Mouse (Mus musculus) limb, embryonic 14.5 days (tissue): ENCODE measurements around the gene Amigo1. TPM values are rescaled to one million over a fixed set of nuclear protein-coding genes. Genes with fewer than 3 reads are reported as not detected.
A peak's percentile ranks its signal among the peaks of the same experiment; 100 is the strongest.

Experiments
- ATAC-seq: fragments of 200-750 bp; cut with Nextera tagmentation; 2 replicates; pipeline ENCODE4 v1.8.0; 2017; ENCODE audit warnings: low read depth, moderate number of reproducible peaks, moderate TSS enrichment; ENCODE audit not compliant: low FRiP score
- DNase-seq: peaks from one replicate; pipeline ENCODE4 v3.0.0-alpha.2; 2015; ENCODE audit warnings: low spot score
- H3K27ac ChIP-seq: fragments of 300-500 bp; sonication (generic); replicated peaks from 2 replicates; pipeline ENCODE4 v1.5.1; 2014; ENCODE audit warnings: low read depth, mild to moderate bottlenecking, low read length, moderate library complexity, mixed read lengths
- H3K27me3 ChIP-seq: fragments of 300-500 bp; sonication (generic); 2 replicates; pipeline ENCODE4 v1.6.1; 2014; ENCODE audit warnings: low read length, mixed read lengths; ENCODE audit not compliant: control insufficient read depth, insufficient read depth
- H3K36me3 ChIP-seq: fragments of 300-500 bp; sonication (generic); 2 replicates; pipeline ENCODE4 v1.6.1; 2014; ENCODE audit warnings: mild to moderate bottlenecking, low read length, moderate library complexity, mixed read lengths; ENCODE audit not compliant: control insufficient read depth, insufficient read depth
- H3K4me1 ChIP-seq: fragments of 300-500 bp; sonication (generic); 2 replicates; pipeline ENCODE4 v1.6.1; 2014; ENCODE audit warnings: antibody characterized with exemption, low read length, mixed read lengths; ENCODE audit not compliant: control insufficient read depth, insufficient read depth
- H3K4me2 ChIP-seq: fragments of 300-500 bp; sonication (generic); replicated peaks from 2 replicates; pipeline ENCODE4 v1.6.1; 2014; ENCODE audit warnings: low read depth, mild to moderate bottlenecking, low read length, moderate library complexity; ENCODE audit not compliant: severe bottlenecking
- H3K4me3 ChIP-seq: fragments of 300-500 bp; sonication (generic); replicated peaks from 2 replicates; pipeline ENCODE4 v1.5.1; 2014; ENCODE audit warnings: low read length
- H3K9ac ChIP-seq: fragments of 300-500 bp; sonication (generic); 2 replicates; pipeline ENCODE4 v1.6.1; 2014; ENCODE audit warnings: mild to moderate bottlenecking, low read depth, low read length, moderate library complexity; ENCODE audit not compliant: severe bottlenecking
- H3K9me3 ChIP-seq: fragments of 300-500 bp; sonication (generic); 2 replicates; pipeline ENCODE4 v1.6.1; 2016; ENCODE audit warnings: low read length; ENCODE audit not compliant: control insufficient read depth
- POLR2A ChIP-seq: fragments of 200-500 bp; IDR thresholded peaks from 2 replicates; pipeline ENCODE4 v1.8.0; 2012; ENCODE audit warnings: inconsistent platforms, mild to moderate bottlenecking, moderate library complexity, borderline replicate concordance; ENCODE audit not compliant: insufficient read depth, insufficient read length; ENCODE audit errors: extremely low read depth
- WGBS: fragments of 180-500 bp; shearing (Covaris S2); extraction: QIAGEN DNeasy Blood & Tissue Kit; methylation state at CpG from one replicate; pipeline ENCODE4 v1.1.7; 2014; 5-methylcytosine and 5-hydroxymethylcytosine counted together
- polyA plus RNA-seq, 2 experiments: library from polyadenylated mRNA; depleted of rRNA in 1 of 2; stranded (reverse) in 1 of 2; unstranded in 1 of 2; fragments of >200 nt; fragmentation: Nextera tagmentation in 1 of 2; extraction: Ambion mirVana in 1 of 2; gene quantifications; 2 replicates each; pipeline versions ENCODE4 v1.2.1 to v1.2.3; 2012 to 2014

Gene Amigo1
- polyA plus RNA-seq, 2 experiments, result 5.4 to 11.3 TPM

- peak overlapping the region; percentile 71 for H3K9ac ChIP-seq
- no peaks in the 10 kb centered on the region for H3K9me3 ChIP-seq
- peak overlapping the region; percentile 73 for H3K4me3 ChIP-seq
- H3K27me3 ChIP-seq, result no peaks in the 10 kb centered on the region; the same call in 1 of the 2 replicates
- TF ChIP-seq POLR2A, result no peak
- DNase-seq (no peak), ATAC-seq (no peak)
- peak overlapping the region; percentile 92 for H3K4me2 ChIP-seq
- 0 out of 2 replicates have a peak, but pooled peaks cover 2% of the 10 kb centered on the region for H3K4me1 ChIP-seq
- no peak overlapping the region for H3K27ac ChIP-seq
- WGBS, result 3% methylated on average over 16 of the region's 16 CpGs
- 0 out of 2 replicates have a peak, but pooled peaks cover 6% of the 10 kb centered on the region for H3K36me3 ChIP-seq
These were observed 556 bp upstream of the Amigo1 start for GRCm38 (mm10) chr3:108185460-108186097.

GRCm38 (mm10) chr3:108187111-108187795, 1.1 kb downstream of the Amigo1 start:
- Histone ChIP-seq H3K9me3 (no peaks in the 10 kb centered on the region), H3K4me2 (peak overlapping the region; percentile 92), H3K36me3 (0 out of 2 replicates have a peak, but pooled peaks cover 6% of the 10 kb centered on the region), H3K4me1 (0 out of 2 replicates have a peak, but pooled peaks cover 2% of the 10 kb centered on the region), H3K9ac (peak overlapping the region; percentile 71; the same call in 1 of the 2 replicates), H3K4me3 (peak overlapping the region; percentile 73), H3K27me3 (no peaks in the 10 kb centered on the region; the same call in 1 of the 2 replicates), H3K27ac (no peak overlapping the region)
- no peak for TF ChIP-seq POLR2A
- DNase-seq (no peak), ATAC-seq (no peak)
- 58% methylated on average over 20 of the region's 20 CpGs for WGBS

GRCm38 (mm10) chr3:108188716-108189490, 2.8 kb downstream of the Amigo1 start:
- Histone ChIP-seq H3K9me3 (no peaks in the 10 kb centered on the region), H3K4me3 (no peak overlapping the region), H3K9ac (no peak overlapping the region), H3K27me3 (no peaks in the 10 kb centered on the region; the same call in 1 of the 2 replicates), H3K4me2 (no peak overlapping the region), H3K4me1 (0 out of 2 replicates have a peak, but pooled peaks cover 2% of the 10 kb centered on the region), H3K27ac (no peak overlapping the region), H3K36me3 (0 out of 2 replicates have a peak, but pooled peaks cover 6% of the 10 kb centered on the region)
- TF ChIP-seq POLR2A, result no peak
- 70% methylated on average over 9 of the region's 9 CpGs for WGBS
- ATAC-seq, result no peak
- DNase-seq, result no peak

GRCm38 (mm10) chr3:108189897-108190296, 3.8 kb downstream of the Amigo1 start:
- Histone ChIP-seq H3K27ac (no peak overlapping the region), H3K27me3 (no peaks in the 10 kb centered on the region; the same call in 1 of the 2 replicates), H3K4me3 (no peak overlapping the region), H3K9ac (no peak overlapping the region; the same call in 1 of the 2 replicates), H3K9me3 (no peaks in the 10 kb centered on the region), H3K4me1 (0 out of 2 replicates have a peak, but pooled peaks cover 2% of the 10 kb centered on the region), H3K4me2 (no peak overlapping the region), H3K36me3 (0 out of 2 replicates have a peak, but pooled peaks cover 6% of the 10 kb centered on the region)
- TF ChIP-seq POLR2A, result no peak
- 54% methylated on average over 5 of the region's 5 CpGs for WGBS
- DNase-seq, result no peak
- ATAC-seq, result no peak

- Histone ChIP-seq H3K9ac (no peak overlapping the region), H3K9me3 (no peaks in the 10 kb centered on the region), H3K36me3 (no peaks in the 10 kb centered on the region), H3K4me1 (peaks cover 14% of the 10 kb centered on the region), H3K4me3 (no peak overlapping the region), H3K27me3 (no peaks in the 10 kb centered on the region), H3K27ac (no peak overlapping the region), H3K4me2 (no peak overlapping the region)
- 66% methylated on average over 4 of the region's 4 CpGs for WGBS
- ATAC-seq (no peak), DNase-seq (no peak)
- TF ChIP-seq POLR2A, result no peak
These were observed 7.6 kb downstream of the Amigo1 start for GRCm38 (mm10) chr3:108193686-108194085.
